Mouse (Mus musculus): ENCODE measurements at regions not wholly inside any gene's neighbourhood (a gene's known extent, or its start where the extent isn't known, plus 50 kb on each side); places are given as distances from the start of the nearest gene placed in this dataset.

- no peak overlapping the region for H3K4me3 ChIP-seq (ENCODE audit: insufficient read depth, low read length)
- H3K27ac ChIP-seq (ENCODE audit: insufficient read depth, low read length) = no peak overlapping the region
- no peaks in the 10 kb centered on the region for H3K4me1 ChIP-seq (ENCODE audit: control insufficient read depth, insufficient read depth, low read length)
- TF ChIP-seq POLR2A (IDR thresholded peaks at IDR 0.05; ENCODE audit: low read depth, low read length) (no peak), CTCF (IDR thresholded peaks at IDR 0.05; ENCODE audit: borderline replicate concordance, insufficient read depth, low read length) (no peak)
These were observed 229.5 kb downstream of the Pcdh18 start for GRCm38 (mm10) chr3:49527642-49528041.

- TF ChIP-seq POLR2A (IDR thresholded peaks at IDR 0.05; ENCODE audit: low read depth, low read length) = no peak
- TF ChIP-seq CTCF (IDR thresholded peaks at IDR 0.05; ENCODE audit: borderline replicate concordance, insufficient read depth, low read length) = no peak
- Histone ChIP-seq H3K4me1 (ENCODE audit: control insufficient read depth, insufficient read depth, low read length) (no peaks in the 10 kb centered on the region), H3K27ac (ENCODE audit: insufficient read depth, low read length) (no peak overlapping the region)
These were observed 237.0 kb downstream of the Pcdh18 start for GRCm38 (mm10) chr3:49520088-49520487.

GRCm38 (mm10) chr3:49504581-49504980, 252.5 kb downstream of the Pcdh18 start:
- H3K4me1 ChIP-seq (ENCODE audit: control insufficient read depth, insufficient read depth, low read length) = no peaks in the 10 kb centered on the region
- H3K4me3 ChIP-seq (ENCODE audit: insufficient read depth, low read length) = no peak overlapping the region
- H3K27ac ChIP-seq (ENCODE audit: insufficient read depth, low read length) = no peak overlapping the region
- TF ChIP-seq CTCF (IDR thresholded peaks at IDR 0.05; ENCODE audit: borderline replicate concordance, insufficient read depth, low read length) = no peak
- no peak for TF ChIP-seq POLR2A (IDR thresholded peaks at IDR 0.05; ENCODE audit: low read depth, low read length)

More at GRCm38 (mm10) chr3:49520088-49520487, 237.0 kb downstream of the Pcdh18 start:
- H3K4me3 ChIP-seq (ENCODE audit: insufficient read depth, low read length) = no peak overlapping the region

- TF ChIP-seq CTCF (IDR thresholded peaks at IDR 0.05; ENCODE audit: borderline replicate concordance, insufficient read depth, low read length) (no peak), POLR2A (IDR thresholded peaks at IDR 0.05; ENCODE audit: low read depth, low read length) (no peak)
- no peaks in the 10 kb centered on the region for H3K4me1 ChIP-seq (ENCODE audit: control insufficient read depth, insufficient read depth, low read length)
- no peak overlapping the region for H3K27ac ChIP-seq (ENCODE audit: insufficient read depth, low read length)
- no peak overlapping the region for H3K4me3 ChIP-seq (ENCODE audit: insufficient read depth, low read length)
These were observed 254.8 kb downstream of the Pcdh18 start for GRCm38 (mm10) chr3:49502351-49502750.

GRCm38 (mm10) chr3:49485105-49485504, 272.0 kb downstream of the Pcdh18 start:
- Histone ChIP-seq H3K4me1 (ENCODE audit: control insufficient read depth, insufficient read depth, low read length) (no peaks in the 10 kb centered on the region), H3K27ac (ENCODE audit: insufficient read depth, low read length) (peak overlapping the region; percentile 20; the same call in 1 of the 2 replicates), H3K4me3 (ENCODE audit: insufficient read depth, low read length) (no peak overlapping the region)
- TF ChIP-seq POLR2A (IDR thresholded peaks at IDR 0.05; ENCODE audit: low read depth, low read length) = no peak
- no peak for TF ChIP-seq CTCF (IDR thresholded peaks at IDR 0.05; ENCODE audit: borderline replicate concordance, insufficient read depth, low read length)
